Mouse (Mus musculus) MEL (cell line): ENCODE data around the gene Hoxd4. TPM values are rescaled to one million over a fixed set of nuclear protein-coding genes. Genes with fewer than 3 reads are reported as not detected.

Source experiments
- DNase-seq: peaks from one replicate; pipeline ENCODE4 v3.0.0; 2011; ENCODE audit warnings: low read depth, low spot score
- H3K27ac ChIP-seq: 2 replicates; pipeline ENCODE4 v1.5.1; 2012; ENCODE audit warnings: low read depth, mild to moderate bottlenecking, control low read depth, low read length, moderate library complexity; ENCODE audit not compliant: control insufficient read depth
- H3K27me3 ChIP-seq, 2 experiments: fragments of 150-350 bp in 1 of 2; sonication (generic) in 1 of 2; 2 replicates each; pipeline ENCODE4 v1.6.1; 2012; ENCODE audit warnings: low read length in 2 of 2, mild to moderate bottlenecking in 2 of 2, improper control_type of control experiment in 1 of 2, moderate library complexity in 1 of 2; ENCODE audit not compliant: insufficient read depth in 2 of 2, control insufficient read depth in 1 of 2
- H3K36me3 ChIP-seq, 2 experiments: 2 replicates each; pipeline ENCODE4 v1.6.1; 2012 to 2014; ENCODE audit warnings: low read length in 2 of 2, improper control_type of control experiment in 1 of 2, inconsistent platforms in 1 of 2, mild to moderate bottlenecking in 1 of 2; ENCODE audit not compliant: insufficient read depth in 2 of 2, control insufficient read depth in 1 of 2
- H3K4me1 ChIP-seq, 2 experiments: fragments of 150-350 bp in 1 of 2; sonication (generic) in 1 of 2; 2 replicates each; pipeline ENCODE4 v1.6.1; 2012; ENCODE audit warnings: low read length in 2 of 2, improper control_type of control experiment in 1 of 2, mild to moderate bottlenecking in 1 of 2; ENCODE audit not compliant: insufficient read depth in 2 of 2, control insufficient read depth in 1 of 2
- H3K4me3 ChIP-seq, 2 experiments: fragments of 150-350 bp in 1 of 2; sonication (generic) in 1 of 2; 2 replicates each; pipeline ENCODE4 v1.5.1; 2012; ENCODE audit warnings: low read depth in 2 of 2, low read length in 2 of 2, mild to moderate bottlenecking in 2 of 2, moderate library complexity in 2 of 2, control low read depth in 1 of 2, improper control_type of control experiment in 1 of 2; ENCODE audit not compliant: control insufficient read depth in 1 of 2, insufficient read depth in 1 of 2
- H3K79me2 ChIP-seq: 2 replicates; pipeline ENCODE4 v1.6.1; 2012; ENCODE audit warnings: mild to moderate bottlenecking, low read length, moderate library complexity; ENCODE audit not compliant: control insufficient read depth, poor library complexity, insufficient read depth
- H3K9ac ChIP-seq: 2 replicates; pipeline ENCODE4 v1.6.1; 2012; ENCODE audit warnings: low read depth, mild to moderate bottlenecking, control low read depth, low read length, moderate library complexity; ENCODE audit not compliant: control insufficient read depth, poor library complexity, severe bottlenecking
- H3K9me3 ChIP-seq: fragments of 150-350 bp; sonication (generic); replicated peaks from 2 replicates; pipeline ENCODE4 v1.6.1; 2012; ENCODE audit warnings: mild to moderate bottlenecking, low read length, improper control_type of control experiment, moderate library complexity; ENCODE audit not compliant: insufficient read depth
- BHLHE40 ChIP-seq: IDR thresholded peaks from 2 replicates; pipeline ENCODE4 v1.6.1; 2012; ENCODE audit warnings: low read depth, mild to moderate bottlenecking, inconsistent platforms, low read length, improper control_type of control experiment, borderline replicate concordance
- CHD1 ChIP-seq: IDR thresholded peaks from 2 replicates; pipeline ENCODE4 v1.6.1; 2012; ENCODE audit warnings: low read depth, mild to moderate bottlenecking, inconsistent platforms, low read length, improper control_type of control experiment
- CTCF ChIP-seq, 3 experiments: IDR thresholded peaks in 2 of 3; conservative IDR thresholded peaks in 1 of 3; 2 replicates each; pipeline ENCODE4 v1.5.1; 2011 to 2012; ENCODE audit warnings: low read length in 3 of 3, low read depth in 2 of 3, mild to moderate bottlenecking in 2 of 3, improper control_type of control experiment in 1 of 3, inconsistent platforms in 1 of 3, mixed read lengths in 1 of 3, moderate library complexity in 1 of 3; ENCODE audit not compliant: control insufficient read depth in 1 of 3, insufficient read depth in 1 of 3, poor library complexity in 1 of 3, severe bottlenecking in 1 of 3
- EP300 ChIP-seq, 2 experiments: IDR thresholded peaks; 2 replicates each; pipeline ENCODE4 v1.6.1; 2011; ENCODE audit warnings: improper control_type of control experiment in 2 of 2, low read length in 2 of 2, low read depth in 1 of 2, mild to moderate bottlenecking in 1 of 2
- ETS1 ChIP-seq: IDR thresholded peaks from 2 replicates; pipeline ENCODE4 v1.6.1; 2012; ENCODE audit warnings: low read depth, mild to moderate bottlenecking, inconsistent platforms, low read length, improper control_type of control experiment, moderate library complexity
- MAZ ChIP-seq: IDR thresholded peaks from 2 replicates; pipeline ENCODE4 v1.6.1; 2012; ENCODE audit warnings: low read depth, mild to moderate bottlenecking, inconsistent platforms, low read length, improper control_type of control experiment
- MEF2A ChIP-seq: IDR thresholded peaks from 2 replicates; pipeline ENCODE4 v1.6.1; 2014; ENCODE audit warnings: low read depth, mild to moderate bottlenecking, inconsistent platforms, low read length, improper control_type of control experiment; ENCODE audit not compliant: poor library complexity, insufficient replicate concordance, severe bottlenecking; ENCODE audit errors: extremely low read depth
- MXI1 ChIP-seq: IDR thresholded peaks from 2 replicates; pipeline ENCODE4 v1.6.1; 2011; ENCODE audit warnings: mild to moderate bottlenecking, low read depth, low read length, improper control_type of control experiment
- NRF1 ChIP-seq: IDR thresholded peaks from 2 replicates; pipeline ENCODE4 v1.6.1; 2014; ENCODE audit warnings: low read depth, mild to moderate bottlenecking, inconsistent platforms, low read length, improper control_type of control experiment, moderate library complexity; ENCODE audit not compliant: poor library complexity, insufficient read depth, severe bottlenecking
- POLR2A ChIP-seq, 2 experiments: IDR thresholded peaks; 2 replicates each; pipeline ENCODE4 v1.6.1; 2011 to 2012; ENCODE audit warnings: low read length in 2 of 2, mild to moderate bottlenecking in 2 of 2, control low read depth in 1 of 2, improper control_type of control experiment in 1 of 2, low read depth in 1 of 2, moderate library complexity in 1 of 2; ENCODE audit not compliant: control insufficient read depth in 1 of 2, insufficient read depth in 1 of 2, poor library complexity in 1 of 2
- POLR2AphosphoS5 ChIP-seq: IDR thresholded peaks from 2 replicates; pipeline ENCODE4 v1.6.1; 2012; ENCODE audit warnings: low read depth, borderline replicate concordance, mild to moderate bottlenecking, inconsistent platforms, low read length, moderate library complexity, mixed read lengths
- RAD21 ChIP-seq: IDR thresholded peaks from 2 replicates; pipeline ENCODE4 v1.6.1; 2011; ENCODE audit warnings: mild to moderate bottlenecking, low read depth, low read length, improper control_type of control experiment
- RCOR1 ChIP-seq: IDR thresholded peaks from 2 replicates; pipeline ENCODE4 v1.6.1; 2012; ENCODE audit warnings: low read depth, mild to moderate bottlenecking, inconsistent platforms, low read length, improper control_type of control experiment
- SIN3A ChIP-seq: IDR thresholded peaks from 2 replicates; pipeline ENCODE4 v1.6.1; 2012; ENCODE audit warnings: low read length, improper control_type of control experiment, inconsistent platforms
- SMC3 ChIP-seq: IDR thresholded peaks from 2 replicates; pipeline ENCODE4 v1.6.1; 2011; ENCODE audit warnings: low read depth, low read length, improper control_type of control experiment
- TBP ChIP-seq: IDR thresholded peaks from 2 replicates; pipeline ENCODE4 v1.8.0; 2011; ENCODE audit warnings: low read depth, low read length, improper control_type of control experiment
- TCF12 ChIP-seq: IDR thresholded peaks from 2 replicates; pipeline ENCODE4 v1.6.1; 2014; ENCODE audit warnings: low read depth, mild to moderate bottlenecking, inconsistent platforms, low read length, improper control_type of control experiment, moderate library complexity
- UBTF ChIP-seq: IDR thresholded peaks from 2 replicates; pipeline ENCODE4 v1.6.1; 2012; ENCODE audit warnings: low read depth, mild to moderate bottlenecking, inconsistent platforms, low read length, improper control_type of control experiment, moderate library complexity, borderline replicate concordance; ENCODE audit not compliant: insufficient read depth
- USF1 ChIP-seq: IDR thresholded peaks from 2 replicates; pipeline ENCODE4 v1.6.1; 2014; ENCODE audit warnings: low read depth, mild to moderate bottlenecking, inconsistent platforms, low read length, improper control_type of control experiment, moderate library complexity
- ZC3H11A ChIP-seq: IDR thresholded peaks from 2 replicates; pipeline ENCODE4 v1.6.1; 2012; ENCODE audit warnings: low read depth, mild to moderate bottlenecking, inconsistent platforms, low read length, improper control_type of control experiment
- ZMIZ1 ChIP-seq: IDR thresholded peaks from 2 replicates; pipeline ENCODE4 v1.6.1; 2012; ENCODE audit warnings: low read depth, mild to moderate bottlenecking, inconsistent platforms, low read length, improper control_type of control experiment, moderate library complexity
- ZNF384 ChIP-seq: IDR thresholded peaks from 2 replicates; pipeline ENCODE4 v1.6.1; 2012; ENCODE audit warnings: low read depth, mild to moderate bottlenecking, inconsistent platforms, low read length, improper control_type of control experiment
- polyA plus RNA-seq, 2 experiments: library from polyadenylated mRNA; stranded (reverse) in 1 of 2; unstranded in 1 of 2; fragments of >175 nt in 1 of 2; fragments of >200 nt in 1 of 2; gene quantifications; 2 replicates each; pipeline versions ENCODE4 v1.2.1 to v1.2.4; 2012; ENCODE audit warnings: low replicate concordance in 2 of 2, low read depth in 1 of 2; ENCODE audit not compliant: insufficient read length in 2 of 2, insufficient read depth in 1 of 2, missing spikeins in 1 of 2
- total RNA-seq: library from RNA; depleted of rRNA; stranded (reverse); fragments of 300-350 nt; gene quantifications from 2 replicates; pipeline ENCODE4 v1.2.3, GENCODE M21; 2012

Gene Hoxd4
- total and polyA plus RNA-seq, 3 experiments, result not detected

DNA sequence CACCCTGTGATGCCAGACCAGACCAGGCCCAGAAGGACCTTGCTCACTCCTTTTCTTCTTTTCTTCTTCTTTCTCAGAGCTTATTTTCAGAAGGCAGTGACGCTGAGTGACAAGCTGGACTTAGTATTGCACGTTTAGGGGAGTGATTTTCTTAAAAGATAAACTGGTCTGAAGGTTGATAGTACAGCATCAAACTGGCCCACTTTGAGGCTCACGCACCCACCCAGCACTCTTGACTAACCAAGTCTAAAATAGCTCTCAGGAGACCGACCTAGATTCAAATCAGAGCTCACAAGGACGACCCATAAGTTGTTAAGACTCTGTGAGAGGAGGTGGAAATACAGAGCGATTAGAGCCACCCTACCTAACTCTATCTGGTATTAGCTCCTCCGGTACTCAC lies 45.3 kb upstream of the Hoxd4 start:
- no peaks in the 10 kb centered on the region for H3K9me3 ChIP-seq
- TF ChIP-seq BHLHE40, result no peak
- no peak for TF ChIP-seq SIN3A
- TF ChIP-seq RAD21, result no peak
- TF ChIP-seq SMC3, result no peak
- TF ChIP-seq ETS1, result no peak
- TF ChIP-seq CHD1, result no peak
- no peak for TF ChIP-seq ZMIZ1
- TF ChIP-seq UBTF, result no peak
- no peak for TF ChIP-seq TCF12
- TF ChIP-seq ZC3H11A, result no peak
- no peak for TF ChIP-seq TBP
- TF ChIP-seq MAZ, result no peak
- no peak for TF ChIP-seq USF1
- H3K4me3 ChIP-seq, result no peak overlapping the region
- no peaks in the 10 kb centered on the region for H3K79me2 ChIP-seq
- DNase-seq, result no peak
- no peaks in the 10 kb centered on the region for H3K4me1 ChIP-seq
- H3K36me3 ChIP-seq, result no peaks in the 10 kb centered on the region
- H3K9ac ChIP-seq, result no peak overlapping the region
- H3K27me3 ChIP-seq, result no peaks in the 10 kb centered on the region
- H3K27ac ChIP-seq, result no peak overlapping the region

GRCm38 (mm10) chr2:74667191-74667841 lies 44.4 kb upstream of the Hoxd4 start:
- H3K9me3 ChIP-seq, result no peaks in the 10 kb centered on the region
- no peak for DNase-seq
- H3K27me3 ChIP-seq, result no peaks in the 10 kb centered on the region
- H3K27ac ChIP-seq, result no peak overlapping the region
- no peak overlapping the region for H3K9ac ChIP-seq
- H3K79me2 ChIP-seq, result no peaks in the 10 kb centered on the region
- H3K4me1 ChIP-seq, result no peaks in the 10 kb centered on the region
- no peak for TF ChIP-seq NRF1
- TF ChIP-seq EP300 (IDR thresholded peaks at IDR 0.05; ENCODE audit: low read depth in 1 of 2, low read length in 2 of 2), result no peak
- TF ChIP-seq CTCF (IDR thresholded peaks at IDR 0.05 in 2 of 3, conservative IDR thresholded peaks at IDR 0.05 in 1 of 3; ENCODE audit: control insufficient read depth in 1 of 3, insufficient read depth in 1 of 3, low read depth in 2 of 3, low read length in 3 of 3, poor library complexity in 1 of 3, severe bottlenecking in 1 of 3), result no peak
- TF ChIP-seq ETS1, result no peak
- TF ChIP-seq MAZ, result no peak
- TF ChIP-seq POLR2AphosphoS5, result no peak
- TF ChIP-seq MXI1, result no peak
- no peak for TF ChIP-seq SMC3
- TF ChIP-seq BHLHE40, result no peak
- TF ChIP-seq TBP, result no peak
- TF ChIP-seq POLR2A (IDR thresholded peaks at IDR 0.05; ENCODE audit: control insufficient read depth in 1 of 2, insufficient read depth in 1 of 2, low read depth in 1 of 2, low read length in 2 of 2, poor library complexity in 1 of 2), result no peak
- TF ChIP-seq SIN3A, result no peak
- TF ChIP-seq RCOR1, result no peak
- TF ChIP-seq MEF2A, result no peak
- no peak for TF ChIP-seq ZNF384
- no peak overlapping the region for H3K4me3 ChIP-seq
- no peaks in the 10 kb centered on the region for H3K36me3 ChIP-seq
